Mouse (Mus musculus): ENCODE data around the gene Sorcs1.

DNA sequence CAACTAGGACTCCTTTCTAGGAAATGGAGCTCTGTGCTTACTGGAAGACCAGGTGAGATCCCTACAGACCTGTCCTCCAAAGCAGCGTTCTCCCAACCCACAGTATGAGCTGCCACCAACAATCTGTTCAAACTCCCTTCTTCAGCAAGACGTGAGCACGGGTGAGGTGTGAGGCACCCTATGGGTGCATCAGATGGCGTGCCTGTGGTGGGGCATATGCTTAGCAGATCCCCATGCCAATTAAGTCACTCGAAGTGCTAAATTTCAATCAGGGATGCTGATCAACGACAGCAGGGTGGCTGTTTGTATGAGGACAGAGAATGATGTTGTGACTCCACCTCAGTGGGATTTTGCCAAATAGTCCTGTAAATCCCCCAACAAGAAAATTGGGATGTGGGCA, 201.7 kb downstream of the Sorcs1 start:
- TF ChIP-seq TAL1 (IDR thresholded peaks at IDR 0.05; ENCODE audit: low read length), result no peak
- TF ChIP-seq GATA1 (IDR thresholded peaks at IDR 0.05; ENCODE audit: low read length), result no peak

All from erythroblast, embryonic 14.5 days (primary cell).